Mouse (Mus musculus) telencephalon, adult 2 months (tissue): ENCODE data around the gene Cmpk1.

Source experiments
- DNase-seq: peaks from one replicate; pipeline ENCODE4 v3.0.0-alpha.2; 2011; ENCODE audit warnings: low read depth, low spot score

Cmpk1 gene

GRCm38 (mm10) chr4:114946416-114946815, 40.6 kb downstream of the Cmpk1 start:
- no peak for DNase-seq

GRCm38 (mm10) chr4:114945021-114945420, 42.0 kb downstream of the Cmpk1 start:
- no peak for DNase-seq

- no peak for DNase-seq
Measured at GRCm38 (mm10) chr4:114942583-114942982, 44.5 kb downstream of the Cmpk1 start.

- no peak for DNase-seq
Measured at GRCm38 (mm10) chr4:114942112-114942511, 44.9 kb downstream of the Cmpk1 start.

- DNase-seq, result no peak
Measured at GRCm38 (mm10) chr4:114941311-114941710, 45.7 kb downstream of the Cmpk1 start.

- DNase-seq, result no peak
Measured at GRCm38 (mm10) chr4:114938248-114938647, 48.8 kb downstream of the Cmpk1 start.

- DNase-seq, result no peak
Measured at GRCm38 (mm10) chr4:114937459-114938047, 49.5 kb downstream of the Cmpk1 start.

GRCm38 (mm10) chr4:114934188-114934587, 52.9 kb downstream of the Cmpk1 start:
- DNase-seq, result no peak

- no peak for DNase-seq
Measured at GRCm38 (mm10) chr4:114932747-114933146, 54.3 kb downstream of the Cmpk1 start.

- no peak for DNase-seq
Measured at GRCm38 (mm10) chr4:114929155-114929554, 57.9 kb downstream of the Cmpk1 start.

- no peak for DNase-seq
Measured at GRCm38 (mm10) chr4:114925917-114926312, 61.1 kb downstream of the Cmpk1 start, which contains the start of gene Foxe3. Foxe3 (minus strand) TSS chr4:114926013.

GRCm38 (mm10) chr4:114924971-114925916, 61.8 kb downstream of the Cmpk1 start:
- DNase-seq, result no peak

GRCm38 (mm10) chr4:114917091-114917490, 70.0 kb downstream of the Cmpk1 start:
- no peak for DNase-seq

GRCm38 (mm10) chr4:114916056-114916455, 71.0 kb downstream of the Cmpk1 start:
- DNase-seq, result no peak

GRCm38 (mm10) chr4:114913594-114913962, 73.5 kb downstream of the Cmpk1 start:
- DNase-seq, result no peak

GRCm38 (mm10) chr4:114912705-114913593, 74.1 kb downstream of the Cmpk1 start:
- no peak for DNase-seq

- no peak for DNase-seq
Measured at GRCm38 (mm10) chr4:114909602-114910484, 77.2 kb downstream of the Cmpk1 start.
